Mouse (Mus musculus): ENCODE results near the gene Gm9639. TPM values are rescaled to one million over a fixed set of nuclear protein-coding genes. Genes with fewer than 3 reads are reported as not detected.
"Not testable (repeated sequence)": the region's sequence is repeated elsewhere in the genome, so short reads cannot be mapped to it uniquely, and the experiment has no call there.

The Gm9639 gene
- not detected in 2 replicates for polyA plus RNA-seq (2012; rRNA removed)

GRCm38 (mm10) chr10:77794976-77795375 lies at the start of gene Gm9639:
Gm9639 (minus strand) TSS chr10:77795076.
- DNase-seq (ENCODE audit: extremely low spot score in 1 of 2, low spot score in 1 of 2): no peak

GRCm38 (mm10) chr10:77839006-77839405 lies 44.1 kb upstream of the Gm9639 start:
- no peak for DNase-seq (ENCODE audit: extremely low spot score in 1 of 2, low spot score in 1 of 2)

DNA sequence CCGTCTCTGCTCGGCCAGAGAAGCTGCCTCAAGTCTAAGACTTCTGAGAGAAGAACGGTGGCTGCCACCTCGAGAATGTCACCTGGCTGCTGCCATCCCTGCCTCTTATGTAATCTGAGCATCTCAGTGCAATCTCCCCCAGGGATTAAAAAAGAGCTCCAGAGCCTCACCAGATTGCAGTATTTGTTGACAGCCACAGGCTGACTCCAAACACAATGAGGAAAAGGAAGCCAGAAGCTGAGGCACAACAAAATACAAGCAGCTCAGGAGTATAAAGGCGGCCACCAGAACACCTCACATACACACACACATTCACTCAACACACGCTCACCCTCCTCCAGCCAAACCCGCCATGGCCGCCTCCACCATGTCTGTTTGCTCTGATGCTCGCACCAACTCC lies 40.8 kb upstream of the Gm9639 start, which contains the start of gene Krtap10-10:
Krtap10-10 (plus strand) TSS at position 301 of the 400 bp plus-strand sequence.
- DNase-seq (ENCODE audit: extremely low spot score in 1 of 2, low spot score in 1 of 2): peak in 1 of 2 experiments; percentile 18

- DNase-seq (ENCODE audit: extremely low spot score in 1 of 2, low spot score in 1 of 2): no peak
Measured at GRCm38 (mm10) chr10:77826951-77827350, 32.1 kb upstream of the Gm9639 start, which contains the start of gene Krtap10-4. Krtap10-4 (minus strand) TSS chr10:77827095.

GRCm38 (mm10) chr10:77819203-77819602 lies 24.3 kb upstream of the Gm9639 start:
- no peak for DNase-seq (ENCODE audit: extremely low spot score in 1 of 2, low spot score in 1 of 2)

- DNase-seq (ENCODE audit: extremely low spot score in 1 of 2, low spot score in 1 of 2): no peak
Measured at GRCm38 (mm10) chr10:77818523-77818922, 23.6 kb upstream of the Gm9639 start.

DNA sequence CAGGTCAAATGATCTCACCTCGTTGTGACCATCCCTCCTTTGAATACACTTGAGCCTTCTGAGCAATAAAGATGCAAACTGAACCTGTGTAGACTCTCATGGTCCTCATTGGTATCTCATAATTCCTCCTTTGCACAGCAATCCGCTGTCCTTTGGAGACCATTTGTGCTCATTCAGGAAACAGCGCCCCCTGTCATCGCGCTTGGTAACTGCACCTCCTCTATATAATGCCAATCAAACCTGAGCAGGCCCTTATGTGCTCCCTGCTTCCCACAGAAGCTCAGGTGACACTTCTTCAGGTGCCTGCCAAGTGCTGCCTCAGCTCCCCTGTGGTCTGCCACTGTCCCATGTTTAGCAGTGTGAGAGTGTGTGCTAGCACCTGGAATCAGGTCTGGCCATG lies 20.6 kb upstream of the Gm9639 start:
- DNase-seq (ENCODE audit: extremely low spot score in 1 of 2, low spot score in 1 of 2): peak in 1 of 2 experiments; percentile 28

- DNase-seq (ENCODE audit: extremely low spot score in 1 of 2, low spot score in 1 of 2): no peak
Measured at GRCm38 (mm10) chr10:77814382-77814781, 19.5 kb upstream of the Gm9639 start, which contains the start of gene Gm2696. Gm2696 (plus strand) TSS chr10:77814682.

GRCm38 (mm10) chr10:77811743-77812142 lies 16.9 kb upstream of the Gm9639 start, which contains the start of gene Gm9507:
Gm9507 (minus strand) TSS chr10:77811843.
- no peak for DNase-seq (ENCODE audit: extremely low spot score in 1 of 2, low spot score in 1 of 2)

GRCm38 (mm10) chr10:77804095-77804494 lies 9.2 kb upstream of the Gm9639 start:
- no peak for DNase-seq (ENCODE audit: extremely low spot score in 1 of 2, low spot score in 1 of 2)

DNA sequence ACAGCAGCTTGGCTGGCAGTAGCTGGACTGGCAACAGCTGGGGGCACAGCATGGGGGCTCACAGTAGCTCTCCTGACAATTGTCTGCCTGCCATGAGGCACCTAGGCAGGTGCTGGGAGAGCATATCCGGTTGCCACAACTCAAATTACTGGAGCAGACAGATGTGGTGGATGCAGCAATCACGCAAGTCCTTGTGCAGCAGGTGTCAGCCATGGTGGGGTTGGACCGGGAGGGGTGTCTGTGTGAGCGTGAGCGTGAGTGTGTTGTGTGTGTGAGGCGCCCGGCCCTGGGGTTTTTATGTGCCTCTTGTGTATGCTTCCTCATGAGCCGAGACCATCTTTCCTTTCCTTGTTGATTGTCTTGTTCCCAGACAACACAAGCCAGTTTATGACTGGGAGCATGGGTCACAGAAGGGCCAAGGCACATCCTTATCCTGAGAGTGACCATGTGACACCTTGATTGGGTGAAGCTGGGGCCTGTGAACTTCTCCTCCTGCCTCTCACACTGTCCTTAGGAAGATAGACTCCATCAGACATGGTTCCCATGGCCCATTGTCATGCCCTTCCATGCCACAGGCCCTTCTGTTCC lies 4.1 kb upstream of the Gm9639 start, which contains the start of gene Gm19668:
Gm19668 (minus strand) TSS at position 213 of the 588 bp plus-strand sequence.
- no peak for DNase-seq (ENCODE audit: extremely low spot score in 1 of 2, low spot score in 1 of 2)

DNA sequence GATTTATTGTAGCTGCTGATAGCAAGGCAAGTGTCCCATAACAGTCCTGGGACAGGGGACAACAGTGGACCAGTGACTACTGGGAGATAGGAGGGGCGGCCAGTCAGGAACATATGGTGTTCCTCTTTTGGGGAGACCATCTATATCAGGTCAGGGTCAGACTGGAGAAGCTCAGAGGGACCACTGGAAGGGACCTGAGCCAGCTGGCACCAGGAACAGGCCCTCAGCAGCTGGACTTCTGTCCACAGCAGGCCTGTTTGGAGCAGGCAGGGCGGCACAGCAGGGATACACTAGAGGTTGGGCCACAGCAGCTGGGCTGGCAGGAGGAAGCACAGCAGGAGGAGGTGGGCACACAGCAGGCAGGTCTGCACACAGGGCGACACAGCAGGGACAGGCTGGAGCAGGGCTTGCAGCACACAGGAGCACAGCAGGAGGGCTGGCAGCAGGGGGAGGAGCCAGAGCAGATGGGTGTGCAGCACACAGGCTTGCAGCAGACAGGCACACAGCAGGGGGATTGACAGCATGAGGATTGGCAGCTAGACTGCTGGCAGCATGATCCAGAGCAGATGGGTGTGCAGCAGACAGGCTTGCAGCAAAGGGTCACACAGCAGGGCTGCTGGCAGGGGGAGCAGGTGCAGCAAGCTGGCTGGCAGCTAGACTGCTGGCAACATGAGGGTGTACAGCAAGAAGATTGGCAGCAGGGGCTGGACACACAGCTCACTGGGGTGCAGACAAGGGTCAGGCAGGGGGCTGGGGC lies 3.5 kb upstream of the Gm9639 start:
- not testable (repeated sequence) for DNase-seq (ENCODE audit: extremely low spot score in 1 of 2, low spot score in 1 of 2)

DNA sequence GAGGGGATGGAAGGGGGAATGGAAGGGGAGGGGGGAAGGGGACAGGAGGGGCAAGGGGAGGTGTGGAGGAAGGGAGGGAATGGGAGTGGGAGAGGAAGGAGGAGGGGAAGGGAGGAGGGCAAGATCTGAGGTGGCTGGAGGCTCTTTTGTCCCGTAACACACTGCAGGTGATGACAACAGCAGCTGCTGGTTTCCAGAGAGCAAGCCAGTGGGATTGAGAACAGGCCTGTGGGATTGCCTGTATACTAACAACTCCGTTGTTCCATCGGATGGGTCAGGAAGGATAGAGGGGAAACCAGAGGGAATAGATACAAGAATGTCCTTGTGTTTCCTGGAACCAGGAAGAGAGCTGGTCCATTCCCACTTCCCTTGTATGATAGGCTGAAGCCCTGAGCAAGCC lies 2.8 kb upstream of the Gm9639 start:
- no peak for DNase-seq (ENCODE audit: extremely low spot score in 1 of 2, low spot score in 1 of 2)

DNA sequence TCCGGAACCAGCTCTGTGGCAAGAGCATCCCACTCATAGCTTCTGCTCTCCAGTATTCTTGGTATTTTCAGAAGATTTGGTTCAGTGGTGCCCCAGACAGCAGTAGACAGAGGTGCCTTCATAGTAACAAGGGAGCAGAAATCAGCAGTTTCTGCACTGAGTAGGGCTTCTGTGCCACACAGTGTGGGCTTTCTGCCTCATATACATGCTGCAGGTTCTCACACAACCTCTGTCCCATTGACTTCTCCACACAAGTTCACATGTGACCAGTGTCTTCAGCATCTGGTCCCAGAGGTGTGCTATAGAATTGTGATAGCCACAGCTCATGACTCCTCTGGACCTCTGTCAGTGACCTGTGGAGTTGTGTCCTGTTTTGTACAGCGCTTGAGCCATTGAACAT lies 6.3 kb downstream of the Gm9639 start:
- DNase-seq (ENCODE audit: extremely low spot score in 1 of 2, low spot score in 1 of 2): no peak

- DNase-seq (ENCODE audit: extremely low spot score in 1 of 2, low spot score in 1 of 2): not testable (repeated sequence)
Measured at GRCm38 (mm10) chr10:77787876-77788275, 7.0 kb downstream of the Gm9639 start, which contains the start of gene Gm7137. Gm7137 (minus strand) TSS chr10:77788200.

DNA sequence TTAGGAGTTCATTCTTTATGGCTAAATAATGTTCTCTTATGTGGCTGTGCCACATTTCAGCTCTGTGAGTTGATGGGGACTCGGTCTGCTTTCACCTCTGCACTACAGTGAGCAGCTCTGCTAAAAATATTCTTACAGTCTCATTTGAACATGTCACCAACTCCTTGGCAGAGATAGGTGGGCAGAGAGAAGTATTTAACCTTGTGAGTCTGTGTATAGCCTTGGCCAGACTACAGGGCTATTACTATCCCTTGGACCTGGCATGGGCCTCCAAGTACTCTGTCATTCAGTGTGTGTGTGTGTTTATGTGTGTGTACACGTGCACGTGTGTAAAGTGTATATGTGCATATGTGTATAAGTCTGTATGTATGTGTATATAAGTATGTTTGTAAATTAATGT lies 11.5 kb downstream of the Gm9639 start:
- DNase-seq (ENCODE audit: extremely low spot score in 1 of 2, low spot score in 1 of 2): not testable (repeated sequence)

DNA sequence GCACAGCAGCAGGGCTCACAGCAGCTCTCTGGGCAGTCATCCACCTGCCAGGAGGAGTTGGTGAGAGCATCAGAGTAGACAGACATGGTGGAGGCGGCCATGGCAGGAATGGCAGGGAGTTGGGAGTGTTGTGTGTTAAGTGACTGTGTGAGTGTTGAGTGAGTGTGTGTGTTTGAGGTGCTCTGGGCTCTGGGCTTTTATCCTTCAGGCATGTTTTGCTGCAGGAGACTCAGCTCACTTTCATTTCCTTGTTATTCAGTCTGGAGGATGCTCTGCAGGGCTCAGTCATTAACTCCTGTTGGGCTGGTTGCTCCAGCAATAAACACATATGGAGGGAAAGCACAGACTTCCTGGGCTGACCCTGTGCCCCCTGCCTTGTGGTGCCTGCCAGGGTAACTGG lies 12.4 kb downstream of the Gm9639 start, which contains the start of gene Gm3250:
Gm3250 (minus strand) TSS at position 101 of the 400 bp plus-strand sequence.
- not testable (repeated sequence) for DNase-seq (ENCODE audit: extremely low spot score in 1 of 2, low spot score in 1 of 2)

GRCm38 (mm10) chr10:77776844-77777243 lies 18.0 kb downstream of the Gm9639 start, which contains the start of gene Gm7138:
Gm7138 (minus strand) TSS chr10:77776944.
- DNase-seq (ENCODE audit: extremely low spot score in 1 of 2, low spot score in 1 of 2): not testable (repeated sequence)

DNA sequence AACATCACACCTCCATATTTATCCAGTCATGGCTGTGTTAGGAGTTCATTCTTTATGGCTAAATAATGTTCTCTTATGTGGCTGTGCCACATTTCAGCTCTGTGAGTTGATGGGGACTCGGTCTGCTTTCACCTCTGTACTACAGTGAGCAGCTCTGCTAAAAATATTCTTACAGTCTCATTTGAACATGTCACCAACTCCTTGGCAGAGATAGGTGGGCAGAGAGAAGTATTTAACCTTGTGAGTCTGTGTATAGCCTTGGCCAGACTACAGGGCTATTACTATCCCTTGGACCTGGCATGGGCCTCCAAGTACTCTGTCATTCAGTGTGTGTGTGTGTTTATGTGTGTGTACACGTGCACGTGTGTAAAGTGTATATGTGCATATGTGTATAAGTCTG lies 22.7 kb downstream of the Gm9639 start:
- DNase-seq (ENCODE audit: extremely low spot score in 1 of 2, low spot score in 1 of 2): not testable (repeated sequence)

- DNase-seq (ENCODE audit: extremely low spot score in 1 of 2, low spot score in 1 of 2): not testable (repeated sequence)
Measured at GRCm38 (mm10) chr10:77771225-77771624, 23.7 kb downstream of the Gm9639 start, which contains the start of gene Gm3238. Gm3238 (minus strand) TSS chr10:77771325.

DNA sequence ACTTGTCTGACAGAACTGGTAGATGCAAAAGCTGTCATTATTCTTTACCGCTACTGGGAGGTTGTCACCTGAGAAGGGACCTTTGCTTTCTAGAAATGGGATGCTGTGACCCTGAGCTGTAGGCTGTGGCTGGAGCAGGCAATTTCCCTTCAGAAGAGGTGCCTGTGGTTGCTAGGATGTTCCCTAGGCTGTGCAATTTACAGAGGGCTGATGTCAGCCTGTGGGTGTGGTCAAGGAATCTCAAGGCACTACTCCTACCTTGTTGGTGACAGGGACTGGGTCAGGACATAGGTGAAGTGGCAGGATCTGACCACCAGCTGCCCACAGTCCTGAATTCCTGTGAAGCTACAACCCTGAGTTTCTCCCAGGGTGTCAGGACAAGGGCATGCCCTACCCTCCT lies 25.1 kb downstream of the Gm9639 start:
- no peak for DNase-seq (ENCODE audit: extremely low spot score in 1 of 2, low spot score in 1 of 2)

All from frontal cortex, adult 2 months (tissue).